Mouse (Mus musculus) skeletal muscle tissue, postnatal 0 days (tissue): Measurements from ENCODE around the gene Flt1. TPM values are rescaled to one million over a fixed set of nuclear protein-coding genes. Genes with fewer than 3 reads are reported as not detected.

Experiments
- polyA plus RNA-seq: library from polyadenylated mRNA; unstranded; fragments of >200 nt; fragmentation: Nextera tagmentation; extraction: Ambion mirVana; gene quantifications from 2 replicates; pipeline ENCODE4 v1.2.1, GENCODE M21; 2015

Gene Flt1
- 7.6 and 8.7 TPM in 2 replicates for polyA plus RNA-seq

DNA sequence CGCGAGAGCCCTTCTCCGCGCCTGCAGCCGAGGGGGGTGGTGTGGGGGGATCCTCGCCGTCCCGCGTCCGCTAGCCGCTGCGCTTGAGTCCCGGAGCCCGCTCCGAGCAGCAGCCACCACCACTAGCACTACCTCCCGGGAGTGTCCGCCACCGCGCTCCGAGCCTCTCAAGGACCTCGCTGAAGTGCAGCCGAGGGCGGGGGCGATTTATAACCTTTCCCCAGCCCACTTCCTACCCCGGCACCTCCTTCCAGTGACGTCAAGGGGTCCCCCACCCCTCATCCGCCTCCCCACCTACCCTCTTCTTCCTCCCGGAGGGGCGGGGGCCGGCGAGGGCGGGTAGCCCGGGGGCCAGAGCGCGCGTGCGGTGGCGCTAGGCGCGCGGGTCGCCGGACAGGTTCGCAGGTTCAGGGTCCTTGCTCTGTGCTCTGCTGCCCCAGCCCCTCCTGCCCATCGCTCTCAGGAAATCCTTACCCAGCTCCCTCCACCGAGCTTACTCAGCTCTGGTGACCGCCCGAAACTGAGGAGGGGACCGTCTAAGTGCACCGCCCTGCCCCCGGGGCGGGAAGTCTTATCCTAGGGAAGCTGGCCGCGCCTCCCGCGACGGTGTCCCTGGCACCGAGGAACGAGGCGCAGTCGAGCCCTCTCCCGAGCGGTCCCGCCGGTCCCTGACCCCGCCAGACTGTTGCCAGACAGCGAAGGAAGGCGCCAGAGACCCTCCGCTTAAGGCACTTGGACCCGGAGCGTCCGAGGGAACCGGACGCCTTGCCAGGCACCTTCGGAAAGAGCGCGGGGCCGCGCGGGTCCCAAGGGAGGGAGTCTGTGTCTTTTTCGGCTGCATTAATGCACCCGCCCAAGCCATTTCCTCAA lies at the start of gene Flt1:
Flt1 (minus strand) TSS at position 181 of the 870 bp plus-strand sequence.

Other genes with a start within 250 kb of the Flt1 start
- 281 and 315 TPM in 2 replicates for gene Pomp, start 134.4 kb upstream of the Flt1 start, polyA plus RNA-seq
- 1.7 and 2.8 TPM in 2 replicates for gene Slc46a3, start 168.8 kb upstream of the Flt1 start, polyA plus RNA-seq
- gene Mtus2, start 231.3 kb upstream of the Flt1 start, polyA plus RNA-seq, result 10.9 and 13.3 TPM in 2 replicates